Mouse (Mus musculus) cerebellum, adult 11 months (tissue): ENCODE measurements around the gene Gm20388.
A peak's percentile ranks its signal among the peaks of the same experiment; 100 is the strongest.
"Not testable (repeated sequence)": the region's sequence is repeated elsewhere in the genome, so short reads cannot be mapped to it uniquely, and the experiment has no call there.

ENCODE experiments used
- DNase-seq: peaks from one replicate; pipeline ENCODE4 v3.0.0; 2022

Gm20388 gene

DNA sequence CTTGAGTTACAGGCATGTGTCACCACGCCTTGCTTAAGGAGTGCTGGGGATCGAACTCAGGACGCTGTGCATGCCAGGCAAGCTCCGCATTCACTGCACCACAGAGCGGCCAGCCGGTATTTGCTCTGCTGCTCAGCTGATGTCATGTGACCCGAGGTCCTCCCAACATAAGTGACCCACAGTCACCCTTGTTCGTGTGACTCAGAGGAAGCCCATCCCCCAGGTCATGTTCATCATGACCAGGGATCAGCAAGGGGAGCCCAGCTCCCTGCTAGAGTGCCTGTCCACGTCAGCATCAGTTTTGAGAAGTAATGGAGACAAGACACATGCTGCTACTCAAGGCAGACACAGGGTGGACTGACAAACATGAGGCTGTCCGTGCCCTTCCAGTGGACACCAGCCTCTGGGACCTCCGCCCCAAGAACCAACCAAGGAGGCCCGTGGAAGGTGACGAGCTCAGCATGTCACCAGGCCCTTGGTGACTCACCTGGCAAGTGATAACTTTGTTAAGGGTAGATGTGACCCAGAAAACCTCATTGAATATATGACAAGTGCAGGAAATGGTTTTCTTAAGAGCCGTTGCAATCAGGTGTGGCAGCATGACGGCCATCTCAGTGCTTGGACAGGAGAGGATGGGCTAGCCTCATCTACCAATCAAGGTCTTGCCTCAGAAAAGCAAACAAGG lies 805.5 kb downstream of the Gm20388 start:
- DNase-seq, result no peak

DNA sequence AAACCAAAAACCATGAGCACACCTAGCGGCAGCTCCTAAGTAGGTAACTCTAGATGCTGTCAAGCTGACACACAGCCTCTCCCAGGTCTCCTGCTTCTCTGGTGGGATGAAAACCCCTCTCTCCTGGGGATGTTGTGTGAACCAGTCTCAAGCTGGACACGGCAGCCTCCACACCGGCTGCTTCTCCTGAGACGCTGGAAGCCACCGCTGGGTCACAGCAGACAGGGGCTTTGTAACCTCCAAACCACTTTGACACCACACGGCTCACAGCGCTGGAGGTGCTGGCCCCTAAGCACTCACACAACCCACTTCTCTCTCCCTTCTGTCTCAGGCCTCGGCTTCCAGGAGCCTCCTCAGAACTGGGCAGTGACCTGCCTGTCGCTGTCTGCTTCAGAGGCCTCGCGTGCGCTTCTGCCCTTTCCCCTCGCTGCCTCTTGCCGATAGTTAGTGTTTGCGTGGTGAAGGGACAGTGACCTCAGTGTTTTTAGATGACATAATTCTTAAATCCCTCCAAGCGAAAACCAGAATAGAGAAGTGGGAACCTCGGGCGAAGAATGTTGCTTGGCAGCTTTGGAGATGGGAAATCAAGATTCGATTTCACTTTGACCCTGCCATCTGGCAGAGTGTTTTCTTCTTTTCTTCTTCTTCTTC lies 809.1 kb downstream of the Gm20388 start:
- no peak for DNase-seq

DNA sequence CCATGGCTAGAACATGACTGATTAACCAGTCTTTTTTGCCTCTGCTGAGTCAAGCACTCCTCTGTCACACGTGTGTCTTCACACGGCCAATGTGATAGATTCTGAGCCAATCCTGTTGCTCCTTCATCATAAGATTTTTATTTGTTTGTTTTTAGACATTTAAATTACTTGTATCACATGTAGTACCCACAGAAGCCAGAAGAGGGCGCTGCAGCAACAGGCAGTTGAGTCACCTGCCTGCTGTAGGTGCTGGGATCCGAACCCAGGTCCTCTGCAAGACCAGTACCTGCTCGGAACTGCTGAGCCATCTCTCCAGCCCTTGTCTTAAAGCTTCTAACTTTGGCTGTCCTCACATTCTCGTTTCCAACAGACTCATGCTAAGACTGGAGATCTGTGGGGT lies 812.4 kb downstream of the Gm20388 start:
- DNase-seq, result no peak

DNA sequence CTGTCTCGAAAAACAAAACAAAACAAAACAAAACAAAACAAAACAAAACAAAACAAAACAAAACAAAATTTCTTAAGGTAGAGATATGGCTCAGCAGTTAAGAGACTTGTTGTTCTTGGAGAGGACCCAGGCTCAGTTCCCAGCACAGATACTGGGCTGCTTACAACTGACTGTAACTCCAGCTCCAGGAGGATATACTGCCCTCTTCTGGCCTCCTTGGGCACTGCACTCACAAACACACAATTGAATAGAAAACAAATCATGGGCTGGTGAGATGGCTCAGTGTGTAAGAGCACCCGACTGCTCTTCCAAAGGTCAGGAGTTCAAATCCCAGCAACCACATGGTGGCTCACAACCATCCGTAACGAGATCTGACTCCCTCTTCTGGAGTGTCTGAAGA lies 813.5 kb downstream of the Gm20388 start:
- not testable (repeated sequence) for DNase-seq

DNA sequence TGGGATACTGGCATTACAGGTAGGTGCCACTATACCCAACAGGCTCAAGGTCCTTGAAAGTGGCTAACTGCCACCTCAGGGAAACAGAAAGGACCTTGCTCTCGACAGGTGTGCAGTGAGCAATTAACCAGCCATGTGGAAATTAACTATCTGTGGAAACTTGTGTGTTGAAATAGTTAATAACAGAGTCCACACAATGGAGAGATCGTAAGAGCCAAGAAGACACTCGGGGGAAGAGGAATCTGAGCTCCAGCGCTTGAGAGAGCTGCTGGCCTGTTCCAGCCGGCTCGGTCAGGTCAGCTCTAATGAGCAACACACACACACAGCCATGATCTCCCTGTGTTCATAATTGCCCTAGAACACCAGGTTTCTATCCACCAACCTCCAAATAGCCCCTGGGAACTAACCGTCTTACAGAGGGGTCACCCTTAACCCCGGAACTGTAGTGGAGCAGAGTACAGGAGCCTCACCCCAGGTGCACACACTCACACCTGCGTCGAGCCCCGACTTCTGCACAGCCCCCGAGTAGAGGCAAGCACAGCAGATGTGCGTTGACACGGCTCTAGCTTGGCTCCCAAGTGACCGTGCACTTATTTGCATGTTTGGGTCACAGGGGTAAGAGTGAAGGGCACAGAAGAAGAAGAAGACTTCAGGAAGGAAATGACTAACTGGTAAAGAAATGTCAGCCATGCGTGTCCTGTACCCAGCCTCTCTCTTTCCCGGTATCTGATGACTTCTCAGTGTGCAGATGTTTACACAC lies 814.4 kb downstream of the Gm20388 start:
- no peak for DNase-seq

DNA sequence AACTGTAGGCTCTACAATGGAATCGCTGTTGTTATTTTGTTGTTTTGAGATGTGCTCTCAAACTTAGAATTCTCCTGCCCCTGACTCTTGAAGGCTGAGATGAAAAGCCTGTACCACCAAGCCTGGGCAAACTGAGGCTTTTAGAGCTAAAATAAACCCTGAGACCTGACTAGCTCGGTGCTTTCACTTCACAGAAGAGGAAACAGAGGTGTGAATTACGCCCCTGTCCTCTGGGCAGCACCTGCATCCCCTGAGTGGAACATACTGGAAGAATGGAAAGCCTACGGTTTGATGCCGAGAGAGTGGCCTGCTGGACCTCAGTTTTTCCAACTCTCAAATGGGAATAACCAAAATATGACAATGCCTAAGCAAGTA lies 814.9 kb downstream of the Gm20388 start:
- no peak for DNase-seq

DNA sequence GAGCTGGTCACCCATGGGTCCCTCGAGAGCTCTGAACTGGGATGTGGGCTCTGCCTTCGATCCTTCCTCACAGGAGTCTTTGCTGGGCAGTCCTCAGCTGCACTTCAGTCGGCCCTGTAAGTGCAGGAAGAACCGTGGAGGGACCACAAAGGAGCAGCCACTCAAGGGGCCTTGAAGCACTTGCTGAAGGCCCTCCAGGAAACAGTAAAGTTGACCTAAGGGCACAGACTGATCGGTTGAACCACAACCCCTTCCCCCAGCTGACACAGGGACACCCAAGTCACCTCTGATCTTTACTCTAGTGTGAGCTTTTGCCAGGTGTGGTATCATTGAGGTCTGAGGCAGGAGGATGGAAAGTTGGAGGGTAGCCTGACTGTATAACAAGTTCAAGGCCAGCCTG lies 815.4 kb downstream of the Gm20388 start:
- DNase-seq, result no peak

DNA sequence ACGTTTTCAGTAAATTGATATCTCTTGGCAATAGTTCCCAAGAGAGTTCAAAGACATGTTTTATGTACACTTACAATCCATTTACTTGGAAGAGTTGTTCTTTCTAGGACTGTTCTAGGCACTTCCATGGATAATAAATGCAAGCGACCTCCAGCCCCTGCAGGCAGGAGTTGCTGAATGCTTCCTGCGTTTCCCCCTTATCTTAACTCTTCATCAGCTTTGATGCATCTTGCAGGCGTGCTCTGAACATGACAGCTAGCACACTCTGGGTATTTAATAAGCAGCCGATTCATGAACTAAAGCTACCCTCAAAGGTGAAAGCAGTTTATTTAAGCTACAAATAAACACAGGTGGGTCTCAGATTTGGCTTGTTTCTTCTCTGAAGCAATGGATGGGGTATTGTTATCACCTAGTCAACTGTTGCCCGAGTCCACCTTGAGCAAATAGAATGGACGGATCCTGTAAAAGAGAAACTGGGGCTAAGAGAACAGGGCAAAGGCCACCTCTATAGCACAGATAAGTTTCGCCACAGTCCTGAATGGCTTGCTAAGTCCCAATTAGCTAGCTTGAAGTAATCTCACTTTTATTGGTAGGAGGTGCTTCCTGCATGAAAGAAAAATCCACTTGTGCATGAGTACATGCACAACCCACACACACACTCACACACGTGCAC lies 818.0 kb downstream of the Gm20388 start:
- DNase-seq, result no peak

DNA sequence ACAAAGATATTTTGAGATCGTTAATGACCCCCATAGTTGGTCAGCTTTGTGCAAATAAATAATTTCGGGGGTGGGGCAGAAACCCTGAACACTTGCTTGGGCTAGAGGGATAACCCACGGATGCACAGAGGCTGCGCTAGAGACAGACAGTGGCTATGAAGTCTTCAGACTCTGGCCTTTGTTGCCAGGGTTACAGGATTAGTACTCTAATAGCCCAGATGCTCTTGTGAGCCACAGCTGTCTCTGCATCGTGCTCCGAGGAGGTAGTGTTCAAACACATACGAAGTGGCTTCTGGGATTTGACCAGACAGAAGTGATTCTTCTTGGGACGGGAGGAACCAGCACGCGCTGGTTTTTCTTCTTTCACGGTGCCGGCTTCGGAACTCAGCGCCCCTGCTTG lies 820.9 kb downstream of the Gm20388 start:
- no peak for DNase-seq

DNA sequence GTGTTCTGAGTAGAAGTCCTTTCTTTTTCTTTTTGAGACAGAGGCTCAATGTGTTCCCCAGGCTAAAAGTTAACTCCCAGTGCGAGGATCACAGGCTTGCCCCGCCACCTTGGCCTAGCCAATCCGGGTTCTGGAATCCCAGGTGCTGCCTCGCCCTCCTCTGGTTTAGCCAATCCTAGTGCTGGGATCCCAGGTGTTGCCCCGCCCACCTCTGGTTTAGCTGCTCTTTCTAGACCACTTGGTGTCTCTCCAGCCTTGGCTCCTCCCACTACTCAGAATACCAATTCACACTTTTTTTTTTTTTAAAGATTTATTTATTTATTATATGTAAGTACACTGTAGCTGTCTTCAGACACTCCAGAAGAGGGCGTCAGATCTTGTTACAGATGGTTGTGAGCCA lies 821.4 kb downstream of the Gm20388 start:
- no peak for DNase-seq

DNA sequence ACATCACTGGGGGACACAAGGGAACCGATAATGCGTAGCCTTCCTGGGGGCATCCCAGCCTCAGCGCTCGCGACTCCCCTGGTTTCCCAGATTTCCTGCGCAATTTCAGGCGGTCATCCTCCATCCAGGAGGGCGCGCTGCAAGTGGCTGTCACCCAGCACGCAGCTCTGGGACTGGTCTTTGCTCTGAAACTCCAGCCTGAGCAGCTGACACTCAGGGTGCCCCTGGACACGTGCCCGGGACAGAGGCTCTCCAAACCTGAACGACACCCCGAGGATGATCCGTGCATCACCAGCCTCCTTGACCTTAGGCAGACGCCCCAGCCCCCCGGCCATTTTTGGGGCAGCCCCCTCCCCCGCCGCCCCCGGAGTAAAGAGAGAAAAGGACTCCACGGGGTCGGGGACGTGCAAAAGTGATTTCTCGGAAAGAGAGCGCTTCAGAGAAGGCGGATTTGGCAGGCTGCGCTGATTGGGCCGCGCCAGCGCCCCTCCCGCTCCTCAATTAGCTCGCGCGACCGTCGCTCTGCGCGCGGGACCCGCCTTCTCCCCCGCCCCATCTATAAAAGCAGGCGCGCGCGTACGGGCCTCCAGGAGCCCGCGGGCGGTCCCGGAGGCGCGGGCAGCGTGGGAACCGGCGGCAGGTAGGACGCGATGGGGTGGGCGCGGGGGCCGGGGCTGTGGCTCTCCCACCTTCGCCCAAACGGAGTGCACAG lies 825.3 kb downstream of the Gm20388 start, which contains the start of gene Irf8:
Gene Irf8, plus strand, starts transcription at position 589 of the 712 bp plus-strand sequence.
- peak; percentile 18 for DNase-seq

DNA sequence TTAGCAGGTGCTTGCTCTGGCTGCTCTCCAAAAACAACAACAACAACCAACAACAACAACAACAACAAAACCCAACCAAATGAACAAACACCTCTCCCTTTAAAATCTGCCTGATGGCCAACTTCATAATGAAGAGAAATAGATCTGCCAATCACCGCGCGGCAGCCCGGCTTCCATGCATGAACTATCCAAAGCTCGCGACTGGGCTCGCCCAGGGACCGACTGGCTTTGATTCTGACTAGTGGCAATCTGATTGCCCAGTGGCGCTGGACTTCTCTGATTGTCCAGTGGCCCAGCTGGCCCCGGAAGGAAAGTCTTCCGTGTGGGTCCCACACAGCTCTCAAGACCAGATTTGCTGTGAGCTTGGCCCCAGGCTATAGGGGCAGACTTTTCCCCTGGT lies 825.8 kb downstream of the Gm20388 start:
- DNase-seq, result no peak

DNA sequence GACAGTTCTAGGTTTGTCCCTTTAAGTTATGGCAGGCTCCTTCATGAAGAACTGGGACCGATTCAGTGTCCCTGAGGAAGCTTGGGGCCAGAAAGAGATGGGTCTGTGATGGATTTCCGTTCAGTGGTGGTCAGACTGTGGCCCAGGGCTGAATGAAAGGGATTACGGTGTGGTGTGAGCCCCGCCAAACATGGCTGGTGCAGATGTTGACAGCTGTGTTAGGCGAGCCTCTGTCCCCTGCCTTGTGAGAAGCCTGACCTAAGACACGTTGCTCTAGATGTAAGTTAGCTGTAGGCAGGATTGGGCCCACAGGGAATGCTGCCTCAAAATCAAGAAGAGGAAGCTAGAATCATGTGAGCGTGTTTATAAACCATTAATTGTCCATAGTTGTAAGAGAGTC lies 826.5 kb downstream of the Gm20388 start:
- no peak for DNase-seq

DNA sequence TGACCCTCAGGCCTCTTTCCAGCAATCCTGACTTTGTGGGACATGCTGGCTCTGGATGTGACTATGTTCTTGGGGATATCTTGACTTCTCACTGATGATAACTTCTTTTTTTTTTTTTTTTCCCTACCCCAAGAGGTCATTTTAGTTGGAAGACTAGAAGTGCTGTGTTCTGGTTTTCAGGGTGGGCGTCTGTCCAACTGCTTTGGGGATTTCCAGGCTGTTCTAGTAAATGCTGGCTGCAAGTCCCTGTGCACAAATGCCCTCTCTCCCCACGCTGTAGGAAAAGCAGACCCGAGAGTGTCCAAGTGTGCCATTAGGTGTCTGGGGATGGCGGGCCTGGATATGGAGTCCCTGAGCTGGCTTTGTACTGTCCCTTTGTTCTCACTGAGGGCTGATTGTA lies 828.1 kb downstream of the Gm20388 start:
- DNase-seq, result no peak

DNA sequence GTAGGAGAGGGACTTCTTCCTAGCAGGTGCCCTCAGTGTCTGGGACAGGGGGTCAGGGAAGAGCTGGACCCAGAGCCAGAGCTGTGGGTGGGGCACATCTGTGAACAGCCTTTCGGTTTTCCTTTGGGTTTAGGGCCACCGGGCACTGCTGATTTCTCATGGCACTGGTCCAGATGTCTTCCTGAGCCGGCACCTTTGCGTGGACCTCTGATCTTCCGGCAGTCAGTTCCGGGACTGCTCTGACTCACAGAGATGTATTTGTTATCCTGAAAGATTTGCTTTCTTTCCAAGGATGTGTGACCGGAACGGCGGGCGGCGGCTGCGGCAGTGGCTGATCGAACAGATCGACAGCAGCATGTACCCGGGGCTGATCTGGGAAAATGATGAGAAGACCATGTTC lies 828.9 kb downstream of the Gm20388 start:
- no peak for DNase-seq

DNA sequence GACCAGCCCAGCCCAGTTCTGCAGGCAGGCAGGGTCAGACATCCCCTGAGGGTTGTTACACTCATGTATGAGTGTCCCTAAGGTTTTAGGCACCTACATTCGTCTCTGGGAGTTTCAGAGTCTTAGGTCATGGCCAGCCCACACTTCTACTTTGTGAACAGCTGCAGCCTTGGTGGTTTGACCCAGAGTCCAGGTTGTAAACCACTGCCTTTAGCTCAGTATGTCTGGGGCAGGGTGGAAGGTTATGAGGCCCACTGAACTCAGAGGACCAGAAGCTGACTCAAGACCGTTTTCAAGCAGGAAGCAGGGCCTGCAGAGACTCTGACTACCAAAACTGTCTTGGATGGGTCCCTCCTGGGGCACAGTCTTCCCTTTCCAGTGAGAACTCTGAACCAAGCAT lies 829.9 kb downstream of the Gm20388 start:
- no peak for DNase-seq

DNA sequence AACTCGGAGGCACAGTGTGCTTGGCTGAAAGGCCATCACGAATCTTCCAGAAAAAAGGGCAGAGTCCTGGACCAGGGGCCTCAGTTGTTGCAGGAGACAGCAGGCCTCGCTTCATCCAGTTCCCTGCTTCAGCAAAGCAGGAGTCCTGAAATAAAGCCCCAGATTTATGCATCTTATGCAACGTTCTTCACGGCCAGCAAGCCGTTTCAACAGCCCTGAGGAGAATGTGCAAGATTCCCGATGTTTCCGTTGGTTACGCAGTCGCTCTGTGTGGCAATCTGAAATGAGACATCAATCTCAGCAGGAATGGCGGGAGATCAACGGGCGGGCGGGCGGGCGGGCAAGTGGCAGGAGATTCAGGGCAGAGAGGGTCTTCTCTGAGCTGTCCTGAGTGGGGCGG lies 830.4 kb downstream of the Gm20388 start:
- no peak for DNase-seq

DNA sequence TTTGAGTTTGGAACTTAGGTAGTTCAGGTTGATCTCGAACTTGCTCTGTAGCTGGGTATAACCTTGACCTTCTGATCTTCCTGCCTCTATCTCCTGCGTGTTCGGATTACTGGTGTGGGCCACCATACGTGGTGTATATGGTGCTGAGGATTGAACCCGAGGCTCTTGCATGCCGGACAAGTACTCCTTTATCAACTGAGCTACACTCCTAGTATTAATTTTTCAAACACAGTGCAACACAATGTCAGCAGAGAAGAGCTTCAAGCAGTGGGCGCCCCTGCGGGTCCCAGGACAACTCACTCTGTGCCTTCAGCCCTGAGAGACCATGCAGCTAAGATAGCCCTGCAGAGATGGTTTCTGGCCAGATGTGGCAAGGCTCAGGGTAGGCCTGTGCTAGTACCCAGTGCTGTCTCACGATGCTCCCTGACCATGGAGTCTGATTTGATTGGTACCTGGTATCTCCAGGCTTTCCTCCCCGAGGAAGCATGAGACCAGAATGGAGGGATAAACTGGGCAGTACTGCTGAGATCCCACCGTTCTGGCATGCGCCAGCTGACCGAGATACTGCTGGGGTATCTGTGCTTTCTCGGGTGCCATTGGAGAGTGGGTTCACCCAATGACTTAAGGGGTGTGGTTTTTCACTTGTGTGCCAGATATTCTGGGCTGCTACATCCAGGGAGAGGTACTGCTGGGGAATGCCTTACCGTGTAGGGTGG lies 831.3 kb downstream of the Gm20388 start:
- DNase-seq, result no peak

DNA sequence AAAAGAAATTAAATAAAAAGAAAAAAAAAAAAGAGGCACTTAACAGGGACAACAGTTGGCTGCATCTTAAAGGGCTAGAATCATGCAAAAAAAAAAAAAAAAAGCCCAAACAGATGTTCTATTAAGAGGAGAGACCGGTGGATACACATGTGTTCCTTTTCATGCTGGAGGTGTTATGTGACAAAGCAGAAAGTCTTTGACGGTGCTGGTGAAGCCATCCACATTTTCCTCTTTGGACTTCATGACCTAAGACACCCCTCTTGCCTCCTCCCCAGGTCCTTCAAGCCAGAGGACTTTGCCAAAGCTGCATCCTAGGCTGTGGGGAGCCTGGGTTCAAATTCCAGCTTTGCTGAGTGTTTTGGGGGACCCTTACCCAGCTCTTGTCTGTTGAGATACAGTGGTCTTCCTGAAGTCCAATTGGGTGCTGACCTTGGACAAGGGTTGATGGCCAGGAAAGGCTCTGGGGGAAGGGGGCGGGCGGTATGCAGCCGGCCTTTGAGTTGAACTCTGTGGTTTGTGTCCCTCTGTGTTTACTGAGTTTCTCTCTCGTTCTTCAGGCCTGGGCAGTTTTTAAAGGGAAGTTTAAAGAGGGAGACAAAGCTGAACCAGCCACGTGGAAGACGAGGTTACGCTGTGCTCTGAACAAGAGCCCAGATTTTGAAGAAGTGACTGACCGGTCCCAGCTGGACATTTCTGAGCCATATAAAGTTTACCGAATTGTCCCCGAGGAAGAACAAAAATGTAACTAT lies 832.7 kb downstream of the Gm20388 start:
- DNase-seq, result no peak

DNA sequence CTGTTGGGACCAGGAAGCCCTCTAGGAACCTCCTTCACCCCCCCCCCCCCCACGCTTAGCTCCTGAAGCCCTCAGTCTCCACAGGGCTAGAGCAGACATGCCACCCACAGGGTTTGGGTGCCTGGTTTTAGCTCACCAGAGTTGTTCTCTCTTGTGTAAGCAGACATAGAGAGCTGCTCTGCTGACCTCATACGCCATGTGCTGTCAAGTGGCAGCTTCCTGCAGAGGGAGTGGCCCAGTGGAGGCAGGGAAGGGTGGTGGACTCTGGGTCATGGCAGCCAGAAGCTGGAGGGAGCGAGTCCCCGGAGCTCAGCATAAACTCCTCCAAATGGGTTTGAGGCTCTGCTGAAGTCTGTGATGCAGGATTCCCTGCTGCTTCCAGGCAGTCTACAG lies 833.3 kb downstream of the Gm20388 start:
- DNase-seq, result no peak

DNA sequence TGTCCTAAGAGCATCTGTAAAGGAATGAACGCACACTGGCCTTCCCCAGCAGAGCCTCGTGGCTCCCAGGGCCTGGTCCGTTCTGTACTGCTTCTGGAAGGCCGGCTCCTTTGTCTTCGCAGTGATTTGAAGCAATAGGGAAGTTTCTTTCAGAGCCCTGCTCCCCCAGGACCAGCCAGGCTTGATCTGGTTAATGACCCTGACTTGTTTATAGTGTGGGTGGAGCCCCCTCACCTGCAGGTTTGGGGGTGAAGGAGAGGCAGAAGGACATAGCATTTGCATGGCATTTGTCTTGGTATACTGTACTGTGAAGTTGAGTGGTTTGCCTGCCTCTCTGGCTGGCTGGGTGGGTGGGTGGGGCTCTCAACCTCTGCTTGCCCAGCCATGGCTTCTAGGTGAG lies 833.8 kb downstream of the Gm20388 start:
- no peak for DNase-seq

DNA sequence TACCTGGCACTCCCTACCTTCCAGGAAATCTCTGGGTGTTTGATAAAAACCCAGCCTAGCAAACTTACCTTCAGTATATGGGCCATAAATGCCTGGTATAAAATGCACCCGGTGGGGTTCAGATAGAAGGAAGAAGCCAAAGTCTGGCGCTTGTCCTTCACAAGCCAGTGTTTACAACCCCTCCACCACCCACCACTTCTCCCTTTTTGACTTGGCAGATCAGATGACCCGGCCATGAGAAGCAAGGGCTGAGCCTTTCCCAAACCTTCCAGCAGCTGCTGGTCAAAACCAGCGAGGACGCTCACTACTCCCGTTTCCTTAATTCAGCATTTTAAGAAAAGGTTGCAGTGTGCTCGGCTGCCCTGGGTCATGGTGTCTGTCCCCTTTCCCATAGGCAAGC lies 834.6 kb downstream of the Gm20388 start:
- DNase-seq, result no peak
